Mouse (Mus musculus): Measurements from ENCODE around the gene Cd109. TPM values are rescaled to one million over a fixed set of nuclear protein-coding genes. Genes with fewer than 3 reads are reported as not detected.

Gene Cd109
- total and polyA plus RNA-seq, 3 experiments = not detected

GRCm38 (mm10) chr9:78720888-78721798, 105.8 kb downstream of the Cd109 start:
- DNase-seq (ENCODE audit: low read depth, low spot score) = peak; percentile 24

GRCm38 (mm10) chr9:78731931-78732330, 116.6 kb downstream of the Cd109 start:
- Histone ChIP-seq H3K79me2 (ENCODE audit: control insufficient read depth, insufficient read depth, low read length, poor library complexity) (no peaks in the 10 kb centered on the region), H3K9me3 (replicated peaks; ENCODE audit: insufficient read depth, low read length) (no peaks in the 10 kb centered on the region), H3K4me1 (ENCODE audit: control insufficient read depth in 1 of 2, insufficient read depth in 2 of 2, low read length in 2 of 2) (no peaks in the 10 kb centered on the region), H3K27ac (ENCODE audit: control insufficient read depth, low read depth, low read length) (no peak overlapping the region), H3K36me3 (ENCODE audit: control insufficient read depth in 1 of 2, insufficient read depth in 2 of 2, low read length in 2 of 2) (no peaks in the 10 kb centered on the region), H3K4me3 (ENCODE audit: control insufficient read depth in 1 of 2, insufficient read depth in 1 of 2, low read depth in 2 of 2, low read length in 2 of 2) (no peak overlapping the region), H3K27me3 (ENCODE audit: control insufficient read depth in 1 of 2, insufficient read depth in 2 of 2, low read length in 2 of 2) (no peaks in the 10 kb centered on the region), H3K9ac (ENCODE audit: control insufficient read depth, low read depth, low read length, poor library complexity, severe bottlenecking) (no peak overlapping the region)
- TF ChIP-seq TAL1 (IDR thresholded peaks at IDR 0.05; ENCODE audit: low read length) (no peak), GABPA (IDR thresholded peaks at IDR 0.05; ENCODE audit: low read depth, low read length) (no peak), NELFE (IDR thresholded peaks at IDR 0.05; ENCODE audit: low read depth, low read length) (no peak), MYC (IDR thresholded peaks at IDR 0.05; ENCODE audit: low read depth, low read length) (no peak), ZKSCAN1 (IDR thresholded peaks at IDR 0.05; ENCODE audit: low read depth, low read length) (no peak), POLR2AphosphoS5 (IDR thresholded peaks at IDR 0.05; ENCODE audit: borderline replicate concordance, low read depth, low read length) (no peak), NRF1 (IDR thresholded peaks at IDR 0.05; ENCODE audit: insufficient read depth, low read depth, low read length, poor library complexity, severe bottlenecking) (no peak), MYB (IDR thresholded peaks at IDR 0.05; ENCODE audit: low read depth, low read length) (no peak), MAZ (IDR thresholded peaks at IDR 0.05; ENCODE audit: low read depth, low read length) (no peak), ZC3H11A (IDR thresholded peaks at IDR 0.05; ENCODE audit: low read depth, low read length) (no peak), USF2 (IDR thresholded peaks at IDR 0.05; ENCODE audit: borderline replicate concordance in 1 of 2, insufficient read depth in 1 of 2, low read depth in 1 of 2, low read length in 2 of 2) (no peak), POLR2AphosphoS2 (IDR thresholded peaks at IDR 0.05; ENCODE audit: low read length) (no peak), UBTF (IDR thresholded peaks at IDR 0.05; ENCODE audit: borderline replicate concordance, insufficient read depth, low read depth, low read length) (no peak), ETS1 (IDR thresholded peaks at IDR 0.05; ENCODE audit: low read depth, low read length) (no peak), MAFK (IDR thresholded peaks at IDR 0.05; ENCODE audit: borderline replicate concordance, low read depth, low read length) (no peak), MXI1 (IDR thresholded peaks at IDR 0.05; ENCODE audit: low read depth, low read length) (no peak), RCOR1 (IDR thresholded peaks at IDR 0.05; ENCODE audit: low read depth, low read length) (no peak)
- no peak for DNase-seq (ENCODE audit: low read depth, low spot score)

More at GRCm38 (mm10) chr9:78720888-78721798, 105.8 kb downstream of the Cd109 start:
- no peaks in the 10 kb centered on the region for H3K4me1 ChIP-seq (ENCODE audit: control insufficient read depth in 1 of 2, insufficient read depth in 2 of 2, low read length in 2 of 2)
- H3K27me3 ChIP-seq (ENCODE audit: control insufficient read depth in 1 of 2, insufficient read depth in 2 of 2, low read length in 2 of 2) = no peaks in the 10 kb centered on the region
- no peaks in the 10 kb centered on the region for H3K36me3 ChIP-seq (ENCODE audit: control insufficient read depth in 1 of 2, insufficient read depth in 2 of 2, low read length in 2 of 2)
- H3K79me2 ChIP-seq (ENCODE audit: control insufficient read depth, insufficient read depth, low read length, poor library complexity) = no peaks in the 10 kb centered on the region
- no peak overlapping the region for H3K27ac ChIP-seq (ENCODE audit: control insufficient read depth, low read depth, low read length)
- H3K4me3 ChIP-seq (ENCODE audit: control insufficient read depth in 1 of 2, insufficient read depth in 1 of 2, low read depth in 2 of 2, low read length in 2 of 2) = no peak overlapping the region
- H3K9me3 ChIP-seq (replicated peaks; ENCODE audit: insufficient read depth, low read length) = no peaks in the 10 kb centered on the region
- no peak overlapping the region for H3K9ac ChIP-seq (ENCODE audit: control insufficient read depth, low read depth, low read length, poor library complexity, severe bottlenecking)
- TF ChIP-seq CTCF (IDR thresholded peaks at IDR 0.05 in 2 of 3, conservative IDR thresholded peaks at IDR 0.05 in 1 of 3; ENCODE audit: control insufficient read depth in 1 of 3, insufficient read depth in 1 of 3, low read depth in 2 of 3, low read length in 3 of 3, poor library complexity in 1 of 3, severe bottlenecking in 1 of 3) (peak in 2 of 3 experiments; percentile 54 to 55; a peak in 4 of 6 replicates), ZNF384 (IDR thresholded peaks at IDR 0.05; ENCODE audit: low read depth, low read length) (peak; percentile 98), GABPA (IDR thresholded peaks at IDR 0.05; ENCODE audit: low read depth, low read length) (no peak), RAD21 (IDR thresholded peaks at IDR 0.05; ENCODE audit: low read depth, low read length) (peak; percentile 8; the same call in 1 of the 2 replicates), MXI1 (IDR thresholded peaks at IDR 0.05; ENCODE audit: low read depth, low read length) (no peak), GATA1 (IDR thresholded peaks at IDR 0.05; ENCODE audit: low read depth, low read length) (no peak), NELFE (IDR thresholded peaks at IDR 0.05; ENCODE audit: low read depth, low read length) (no peak), SMC3 (IDR thresholded peaks at IDR 0.05; ENCODE audit: low read depth, low read length) (peak; percentile 46)
